Mouse (Mus musculus): Measurements from ENCODE around the gene Plk5. TPM values are rescaled to one million over a fixed set of nuclear protein-coding genes. Genes with fewer than 3 reads are reported as not detected.

The Plk5 gene
- total and polyA plus RNA-seq, 3 experiments, result 0.14 to 1.5 (median 0.45) TPM

DNA sequence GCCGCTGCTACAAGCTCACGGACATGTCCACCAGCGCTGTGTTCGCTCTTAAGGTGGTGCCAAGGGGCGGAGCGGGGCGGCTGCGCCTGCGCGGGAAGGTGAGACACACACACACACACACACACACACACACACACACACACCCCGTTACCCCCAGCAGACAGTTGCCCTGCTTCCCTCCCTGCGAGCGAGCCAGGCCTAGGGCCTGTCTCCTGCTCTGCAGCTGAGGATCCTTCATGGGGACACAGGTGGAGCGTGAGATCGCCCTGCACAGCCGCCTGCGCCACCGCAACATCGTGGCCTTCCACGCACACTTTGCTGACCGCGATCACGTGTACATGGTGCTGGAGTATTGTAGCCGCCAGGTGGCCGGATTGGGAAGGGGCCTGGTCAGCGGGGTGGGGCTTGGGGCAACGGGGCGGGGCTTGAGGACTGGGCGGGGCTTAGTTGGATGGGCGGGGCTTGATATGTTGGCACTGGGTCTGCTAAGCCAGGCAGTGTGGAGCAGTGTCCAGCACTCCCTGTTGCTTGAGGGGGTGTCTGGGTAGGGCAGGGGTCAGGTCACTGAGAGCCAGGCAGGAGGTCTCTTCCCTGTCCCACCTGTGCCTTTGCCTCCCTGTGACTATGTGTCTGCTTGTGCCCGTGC lies 1.9 kb downstream of the Plk5 start:
- DNase-seq, result peak; percentile 44

DNA sequence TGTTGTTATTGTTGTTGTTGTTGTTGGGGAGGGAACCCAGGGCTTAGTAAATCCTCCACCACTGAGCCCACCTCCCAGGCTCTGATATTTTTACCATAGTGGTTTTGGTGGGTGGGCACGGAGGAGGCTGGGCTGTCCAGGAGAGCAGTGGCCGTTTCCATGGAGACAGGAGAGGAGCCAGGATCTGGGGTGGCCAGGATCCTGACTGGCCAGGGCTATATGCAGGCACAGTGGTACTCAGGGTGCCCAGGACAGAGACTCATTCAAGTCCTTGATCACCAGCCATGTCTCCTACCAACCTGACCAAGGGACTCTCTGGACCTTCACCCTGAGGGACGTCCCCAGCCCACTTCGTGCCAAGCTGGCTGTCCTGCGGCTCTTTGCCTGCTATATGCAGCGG lies 7.5 kb downstream of the Plk5 start:
- DNase-seq, result no peak

DNA sequence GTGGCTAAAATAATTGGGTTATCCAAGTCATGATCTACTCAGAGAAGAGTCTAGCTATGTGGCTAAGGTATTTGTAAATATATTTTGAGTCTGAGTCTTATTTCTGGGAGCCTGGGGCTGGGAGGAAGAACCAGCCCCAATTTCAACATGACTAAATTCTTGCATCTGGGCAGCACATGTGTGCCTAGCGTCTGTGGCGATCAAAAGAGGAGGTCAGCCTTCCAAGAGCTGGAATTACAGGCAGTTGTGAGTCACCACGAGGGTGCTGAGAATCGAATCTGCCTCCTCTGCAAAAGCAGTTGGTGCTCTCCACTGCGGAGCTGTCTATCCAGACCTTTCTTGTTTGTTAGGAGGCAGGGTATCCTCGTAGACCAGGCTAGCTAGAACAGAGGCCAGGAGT lies 9.5 kb downstream of the Plk5 start:
- no peak for DNase-seq

GRCm38 (mm10) chr10:80367954-80368353 lies 11.7 kb downstream of the Plk5 start:
- DNase-seq, result no peak

DNA sequence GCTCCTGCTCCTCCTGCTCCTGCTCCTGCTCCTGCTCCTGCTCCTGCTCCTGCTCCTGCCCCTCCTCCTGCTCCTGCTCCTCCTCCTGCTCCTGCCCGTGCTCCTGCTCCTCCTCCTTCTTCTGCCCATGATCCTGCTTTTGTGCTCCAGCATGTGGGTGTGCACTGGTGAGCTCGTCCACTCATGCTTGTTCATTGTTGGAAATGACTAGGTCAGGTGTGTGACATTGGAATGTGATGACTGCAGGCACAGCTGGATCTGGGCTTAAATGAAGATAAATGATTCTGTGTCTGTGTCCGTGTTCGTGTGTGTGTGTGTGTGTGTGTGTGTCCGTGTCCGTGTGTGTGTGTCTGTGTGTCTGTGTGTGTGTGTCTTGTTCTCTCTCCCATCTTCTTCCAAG lies 12.1 kb downstream of the Plk5 start:
- no peak for DNase-seq

GRCm38 (mm10) chr10:80369995-80370747 lies 13.9 kb downstream of the Plk5 start:
- DNase-seq, result no peak

DNA sequence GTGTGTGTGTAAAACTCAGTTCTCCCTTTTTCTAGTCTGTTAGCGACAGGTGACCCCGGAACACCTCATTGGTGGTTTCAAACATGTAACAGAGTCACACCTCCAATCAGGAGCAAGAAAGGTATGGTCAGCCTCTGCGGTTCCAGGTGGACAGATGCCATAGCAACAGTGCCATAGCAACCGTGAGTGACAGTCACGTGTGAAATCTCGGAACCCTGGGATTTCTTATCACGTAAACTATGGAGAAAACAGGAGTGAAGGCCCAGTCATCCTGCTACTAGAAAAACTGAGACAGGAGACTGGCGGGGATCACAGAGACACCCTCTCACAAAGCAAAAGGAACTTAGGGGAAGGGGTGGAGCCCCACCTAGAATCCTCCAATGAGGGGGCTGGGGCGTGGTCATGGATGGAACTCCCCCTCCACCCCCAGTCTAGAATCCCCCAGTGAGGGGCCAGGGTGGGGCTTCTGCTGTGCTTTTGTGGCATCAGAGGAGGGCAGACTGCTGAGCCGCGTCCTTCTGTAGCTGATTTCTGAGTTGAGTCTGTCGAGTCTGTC lies 15.2 kb downstream of the Plk5 start:
- DNase-seq, result no peak

GRCm38 (mm10) chr10:80371983-80372382 lies 15.7 kb downstream of the Plk5 start:
- no peak for DNase-seq

GRCm38 (mm10) chr10:80372706-80373105 lies 16.4 kb downstream of the Plk5 start:
- no peak for DNase-seq

- DNase-seq, result peak; percentile 83
These were observed 17.8 kb downstream of the Plk5 start for GRCm38 (mm10) chr10:80374063-80374462.

GRCm38 (mm10) chr10:80376160-80376559 lies 19.9 kb downstream of the Plk5 start:
- DNase-seq, result peak; percentile 89

DNA sequence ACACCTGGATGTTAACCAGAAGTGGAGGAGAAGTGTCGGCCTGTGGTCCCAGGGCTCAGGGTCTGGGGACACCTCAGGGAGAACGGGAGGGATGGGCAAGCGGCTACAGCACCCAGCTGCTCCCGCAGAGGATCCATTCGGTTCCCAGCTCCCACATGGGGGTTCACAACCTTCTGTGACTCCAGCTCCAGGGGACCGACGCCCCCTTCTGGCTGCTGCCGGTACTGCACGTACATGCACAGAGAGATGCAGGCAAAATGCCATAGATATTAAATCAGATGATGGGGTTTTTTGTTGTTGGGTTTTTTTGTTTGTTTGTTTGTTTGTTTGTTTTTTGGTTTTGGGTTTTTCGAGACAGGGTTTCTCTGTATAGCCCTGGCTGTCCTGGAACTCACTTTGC lies 21.5 kb downstream of the Plk5 start:
- DNase-seq, result no peak

DNA sequence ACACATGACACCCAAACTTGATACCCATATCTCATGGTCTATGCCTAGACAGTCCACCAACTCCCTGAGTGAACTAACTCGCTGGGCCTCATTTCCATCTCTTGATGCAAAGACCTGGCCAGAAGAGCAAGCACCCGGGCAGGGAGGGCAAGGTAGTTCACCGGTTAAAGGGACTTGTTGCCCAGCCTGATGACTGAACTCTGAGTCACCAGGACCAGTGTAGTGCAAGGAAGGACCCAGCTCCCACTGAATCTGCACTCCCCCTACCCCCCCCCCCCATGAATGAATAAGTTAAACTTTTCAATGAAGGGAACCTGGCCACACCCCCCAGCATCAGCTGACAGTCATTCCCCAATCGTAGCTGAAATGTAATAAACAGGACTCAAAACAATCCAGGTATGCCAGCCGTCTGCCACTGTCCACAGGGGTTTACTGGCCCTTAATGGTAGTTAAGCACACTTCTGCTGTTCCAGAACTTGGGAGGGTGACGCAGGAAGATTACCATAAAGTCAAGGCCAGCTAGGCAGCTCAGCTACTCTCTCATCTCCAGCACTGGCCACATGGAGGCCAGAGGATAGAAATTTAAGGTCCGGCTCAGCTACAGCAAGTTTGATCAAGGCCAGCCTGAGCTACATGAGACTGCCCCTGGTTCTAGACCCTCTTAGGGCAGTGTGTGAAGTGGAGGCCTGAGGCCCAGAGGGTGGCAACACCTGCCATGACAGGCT lies 26.5 kb downstream of the Plk5 start:
- DNase-seq, result peak; percentile 70

GRCm38 (mm10) chr10:80383431-80383830 lies 27.2 kb downstream of the Plk5 start:
- peak; percentile 48 for DNase-seq

DNA sequence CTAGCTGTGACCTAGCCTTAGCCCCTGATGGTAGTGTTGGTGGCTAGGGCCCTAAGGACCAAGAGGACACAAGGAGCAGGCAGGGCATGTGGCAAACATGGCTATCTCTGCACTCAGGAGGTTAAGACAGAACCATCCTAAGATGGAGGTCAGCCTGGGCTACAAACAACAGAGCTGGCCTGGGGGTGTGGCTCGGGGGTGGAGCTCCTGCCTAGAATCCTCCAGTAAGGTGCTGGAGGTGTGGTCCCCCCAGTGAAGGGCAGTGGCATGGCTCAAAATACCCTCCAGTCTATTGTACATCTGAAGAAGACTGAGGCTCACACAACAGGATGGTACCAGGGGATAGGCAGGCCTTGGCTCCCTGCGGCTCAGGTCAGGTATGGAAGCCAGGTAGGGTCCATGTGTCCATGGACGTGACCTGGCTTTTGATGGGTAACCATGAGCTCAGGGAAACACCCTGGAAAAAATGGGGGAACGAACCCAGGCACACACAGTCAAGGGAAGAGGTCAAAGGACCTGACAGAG lies 27.9 kb downstream of the Plk5 start:
- peak; percentile 41 for DNase-seq

GRCm38 (mm10) chr10:80384709-80385108 lies 28.4 kb downstream of the Plk5 start:
- no peak for DNase-seq

DNA sequence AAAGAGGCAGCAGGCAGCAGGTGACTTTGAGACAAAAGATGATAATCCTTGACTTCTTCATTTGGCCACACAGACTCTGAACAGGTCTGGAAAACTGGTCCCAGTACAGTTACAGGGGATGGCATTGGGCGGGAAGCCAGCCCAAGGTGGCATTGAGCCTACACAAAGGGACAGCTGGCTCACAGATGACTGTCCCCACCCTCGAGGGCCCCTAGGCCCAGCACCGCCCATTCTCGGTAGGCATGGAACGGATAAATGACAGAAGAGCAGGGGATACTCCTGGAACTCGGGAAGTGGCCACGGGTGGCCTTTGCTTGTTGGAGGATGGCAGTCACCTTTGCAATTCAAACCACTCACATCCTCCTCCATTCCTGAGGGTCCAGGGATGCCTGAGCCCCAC lies 29.1 kb downstream of the Plk5 start:
- peak; percentile 67 for DNase-seq

DNA sequence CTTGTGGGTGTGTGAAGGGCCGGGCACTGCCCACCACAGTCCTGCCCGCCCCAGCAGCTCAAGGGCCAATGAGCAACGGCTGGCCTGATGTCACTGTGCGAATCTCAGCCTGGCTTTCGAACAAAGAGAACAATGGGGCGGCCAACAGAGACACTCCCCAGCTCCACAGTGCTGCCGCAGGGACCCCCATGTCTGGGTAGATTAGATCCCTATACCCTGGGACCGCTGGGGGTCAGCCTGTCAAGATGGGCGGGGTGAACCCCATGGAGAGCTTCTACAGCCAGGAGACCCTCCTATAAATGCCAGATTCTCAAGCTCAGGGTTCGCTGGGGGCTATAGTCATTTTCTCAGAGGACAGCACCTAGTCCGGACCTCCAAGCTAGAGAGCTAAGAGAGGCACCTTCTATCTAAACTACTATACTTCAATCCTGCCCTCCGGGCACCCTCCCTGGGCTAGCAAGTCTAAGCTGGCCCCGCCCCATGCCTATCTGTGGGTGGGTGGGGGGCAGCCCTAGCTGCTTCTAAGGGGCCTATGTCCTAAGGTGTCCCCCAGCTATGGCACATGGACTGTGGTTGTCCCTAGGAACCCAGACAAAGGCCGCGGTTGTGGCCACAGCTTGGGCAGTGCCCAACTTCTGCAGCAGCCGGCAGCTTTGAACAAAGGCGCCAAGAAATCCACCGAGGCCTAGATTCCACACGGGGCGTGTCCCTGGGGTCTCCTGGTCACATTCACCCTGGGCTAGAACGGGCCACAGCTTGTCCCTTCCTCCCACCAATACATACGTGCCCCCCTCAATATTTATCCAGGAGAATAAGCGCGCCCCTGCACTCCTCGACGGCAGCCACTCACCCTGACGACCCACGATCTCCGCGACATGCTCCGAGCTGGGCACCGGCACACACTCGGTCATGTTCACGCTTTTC lies 29.8 kb downstream of the Plk5 start:
- peak; percentile 64 for DNase-seq

GRCm38 (mm10) chr10:80386735-80387471 lies 30.6 kb downstream of the Plk5 start:
- peak; percentile 56 for DNase-seq

- peak; percentile 93 for DNase-seq
These were observed 31.3 kb downstream of the Plk5 start, which contains the start of gene Mex3d for GRCm38 (mm10) chr10:80387522-80387959. Gene Mex3d (minus strand): TSS chr10:80387659.

Data from adrenal gland, adult 2 months (tissue).